In genomic region chr11:69878399-69878798, GRCm38 (mm10) we compare ENCODE assay signal across 14 mouse cellular contexts. TPM values are rescaled to one million over a fixed set of nuclear protein-coding genes. Genes with fewer than 3 reads are reported as not detected.
DNase-seq lines count a peak whose midpoint lies in the region; ATAC-seq and TF ChIP-seq lines count a peak whose summit lies in the region.
"Had no signal": no experiment of that assay in that cellular context is flagged by ENCODE, and none has a peak within 500 bp of the region (broad histone marks: within the 10 kb centered on the region; RNA-seq: fewer than 3 reads in every experiment).

No protein-coding gene starts in this region.

- H3K4me2 ChIP-seq in heart, postnatal 0 days (ENCODE audit: low read depth, low read length), result 0 out of 2 replicates have a peak overlapping the region, but pooled peaks have one; percentile 81
- H3K4me2 ChIP-seq in midbrain, embryonic 13.5 days (replicated peaks), result 0 out of 2 replicates have a peak overlapping the region, but pooled peaks have one; percentile 2
- no peak overlapping the region for H3K4me2 ChIP-seq in midbrain, embryonic 16.5 days (ENCODE audit: low read length)
- peak overlapping the region; percentile 91 for H3K4me2 ChIP-seq in myocyte (ENCODE audit: low read depth)
- H3K4me2 ChIP-seq: forebrain, embryonic 15.5 days had no signal

- H3K27me3 ChIP-seq in heart, postnatal 0 days (ENCODE audit: control insufficient read depth, insufficient read depth, low read length), result no peaks in the 10 kb centered on the region
- H3K27me3 ChIP-seq in heart, adult 2 months (ENCODE audit: control insufficient read depth, insufficient read depth, low read length), result no peaks in the 10 kb centered on the region
- H3K27me3 ChIP-seq in midbrain, embryonic 13.5 days, result peaks cover 25% of the 10 kb centered on the region
- H3K27me3 ChIP-seq in midbrain, embryonic 16.5 days (ENCODE audit: control insufficient read depth, insufficient read depth, low read depth, low read length), result peaks cover 4% of the 10 kb centered on the region
- H3K27me3 ChIP-seq in embryonic facial prominence, embryonic 10.5 days (replicated peaks; ENCODE audit: low read depth, poor library complexity, severe bottlenecking), result peaks cover 26% of the 10 kb centered on the region
- H3K27me3 ChIP-seq in myocyte (ENCODE audit: control insufficient read depth, insufficient read depth, insufficient read length), result no peaks in the 10 kb centered on the region

- 69% methylated on average over 3 of the region's 3 CpGs for WGBS in heart, postnatal 0 days
- 79% methylated on average over 3 of the region's 3 CpGs for WGBS in heart, adult 2 months
- WGBS in midbrain, embryonic 13.5 days, result 68% methylated on average over 3 of the region's 3 CpGs
- 67% methylated on average over 3 of the region's 3 CpGs for WGBS in midbrain, embryonic 16.5 days
- 82% methylated on average over 3 of the region's 3 CpGs for WGBS in embryonic facial prominence, embryonic 10.5 days

- no peak for ATAC-seq in heart, postnatal 0 days (ENCODE audit: insufficient read depth, low read depth)
- ATAC-seq in midbrain, embryonic 13.5 days, result no peak
- ATAC-seq in midbrain, embryonic 16.5 days, result no peak
- ATAC-seq: forebrain, embryonic 15.5 days; intestine, embryonic 16.5 days had no signal

- no peak for TF ChIP-seq POLR2A in heart, adult 2 months (IDR thresholded peaks at IDR 0.05; ENCODE audit: insufficient read depth, low read depth, low read length)
- TF ChIP-seq POLR2A in myocyte (IDR thresholded peaks at IDR 0.05; ENCODE audit: insufficient read length, low read depth), result no peak

- no peak for DNase-seq in heart, postnatal 0 days (ENCODE audit: low spot score)
- no peak for DNase-seq in heart, adult 2 months
- no peak for DNase-seq in embryonic facial prominence, embryonic 10.5 days (ENCODE audit: low spot score)
- DNase-seq in spleen, postnatal 4 days (ENCODE audit: low spot score in 2 of 2), result no peak
- DNase-seq in thymus, postnatal 4 days, result no peak

- H3K4me1 ChIP-seq in heart, postnatal 0 days (ENCODE audit: control insufficient read depth, insufficient read depth), result peaks cover 8% of the 10 kb centered on the region; the same call in 1 of the 2 replicates
- peaks cover 5% of the 10 kb centered on the region for H3K4me1 ChIP-seq in heart, adult 2 months (ENCODE audit: control insufficient read depth, insufficient read depth, low read length)
- peaks cover 34% of the 10 kb centered on the region for H3K4me1 ChIP-seq in midbrain, embryonic 13.5 days (replicated peaks)
- H3K4me1 ChIP-seq in midbrain, embryonic 16.5 days (ENCODE audit: control insufficient read depth, insufficient read depth, low read length), result peaks cover 12% of the 10 kb centered on the region; the same call in 1 of the 2 replicates
- peaks cover 64% of the 10 kb centered on the region for H3K4me1 ChIP-seq in embryonic facial prominence, embryonic 10.5 days

- H3K79me2 ChIP-seq in heart, adult 2 months (replicated peaks; ENCODE audit: control insufficient read depth, insufficient read depth, low read length), result no peaks in the 10 kb centered on the region
- peaks cover 28% of the 10 kb centered on the region for H3K79me2 ChIP-seq in myocyte (ENCODE audit: control insufficient read depth, insufficient read depth)

- intact Hi-C loops in heart, adult 2 months (cut with DNase I), result loop anchor here (2.0 kb wide), 1 partner anchor 42 kb away; the partner anchor contains the start of gene Nlgn2

- H3K27ac ChIP-seq in heart, postnatal 0 days (ENCODE audit: low read depth), result no peak overlapping the region
- H3K27ac ChIP-seq in heart, adult 2 months, result no peak overlapping the region; the same call in 1 of the 2 replicates
- H3K27ac ChIP-seq in midbrain, embryonic 13.5 days, result no peak overlapping the region
- no peak overlapping the region for H3K27ac ChIP-seq in midbrain, embryonic 16.5 days (ENCODE audit: low read length)
- peak overlapping the region; percentile 2; the same call in 1 of the 2 replicates for H3K27ac ChIP-seq in embryonic facial prominence, embryonic 10.5 days (replicated peaks)
- H3K27ac ChIP-seq: forebrain, embryonic 15.5 days had no signal

- TF ChIP-seq EP300 in heart, postnatal 0 days (IDR thresholded peaks at IDR 0.05; ENCODE audit: low read depth), result no peak
- TF ChIP-seq EP300 in heart, adult 2 months (IDR thresholded peaks at IDR 0.05; ENCODE audit: insufficient read depth, low read depth, low read length), result no peak

- no peaks in the 10 kb centered on the region for H3K36me3 ChIP-seq in heart, postnatal 0 days (replicated peaks; ENCODE audit: control insufficient read depth, insufficient read depth, low read length)
- H3K36me3 ChIP-seq in heart, adult 2 months (ENCODE audit: control insufficient read depth, insufficient read depth, low read length), result no peaks in the 10 kb centered on the region
- H3K36me3 ChIP-seq in midbrain, embryonic 13.5 days, result no peaks in the 10 kb centered on the region
- no peaks in the 10 kb centered on the region for H3K36me3 ChIP-seq in midbrain, embryonic 16.5 days (ENCODE audit: control insufficient read depth, insufficient read depth, low read length)
- H3K36me3 ChIP-seq in embryonic facial prominence, embryonic 10.5 days (replicated peaks), result no peaks in the 10 kb centered on the region
- H3K36me3 ChIP-seq in myocyte (ENCODE audit: control insufficient read depth, insufficient read depth), result no peaks in the 10 kb centered on the region
- H3K36me3 ChIP-seq: forebrain, embryonic 15.5 days had no signal

- no peak overlapping the region for H3K9ac ChIP-seq in heart, postnatal 0 days (replicated peaks; ENCODE audit: low read depth, low read length)
- H3K9ac ChIP-seq in heart, adult 2 months (ENCODE audit: low read depth, low read length), result no peak overlapping the region
- no peak overlapping the region; the same call in 1 of the 2 replicates for H3K9ac ChIP-seq in midbrain, embryonic 13.5 days (replicated peaks)
- no peak overlapping the region for H3K9ac ChIP-seq in midbrain, embryonic 16.5 days (ENCODE audit: low read depth, low read length)
- H3K9ac ChIP-seq: forebrain, embryonic 15.5 days had no signal

- no peak for TF ChIP-seq CTCF in heart, postnatal 0 days (IDR thresholded peaks at IDR 0.05; ENCODE audit: low read depth)
- TF ChIP-seq CTCF in heart, adult 2 months (IDR thresholded peaks at IDR 0.05), result no peak

- H3K4me3 ChIP-seq in heart, postnatal 0 days (ENCODE audit: low read depth, low read length), result no peak overlapping the region
- no peak overlapping the region for H3K4me3 ChIP-seq in heart, adult 2 months
- H3K4me3 ChIP-seq in midbrain, embryonic 13.5 days (replicated peaks), result no peak overlapping the region
- H3K4me3 ChIP-seq in midbrain, embryonic 16.5 days (ENCODE audit: low read depth, low read length), result no peak overlapping the region
- peak overlapping the region; percentile 62; the same call in 1 of the 2 replicates for H3K4me3 ChIP-seq in embryonic facial prominence, embryonic 10.5 days
- peak overlapping the region; percentile 94 for H3K4me3 ChIP-seq in myocyte
- H3K4me3 ChIP-seq: forebrain, embryonic 15.5 days had no signal

- no peaks in the 10 kb centered on the region for H3K9me3 ChIP-seq in heart, postnatal 0 days (replicated peaks; ENCODE audit: control insufficient read depth, low read length)
- no peaks in the 10 kb centered on the region for H3K9me3 ChIP-seq in midbrain, embryonic 13.5 days
- no peaks in the 10 kb centered on the region for H3K9me3 ChIP-seq in midbrain, embryonic 16.5 days (replicated peaks; ENCODE audit: control insufficient read depth, low read length, poor library complexity, severe bottlenecking)
- H3K9me3 ChIP-seq in embryonic facial prominence, embryonic 10.5 days, result no peaks in the 10 kb centered on the region
- H3K9me3 ChIP-seq: forebrain, embryonic 15.5 days had no signal

- H3ac ChIP-seq in myocyte (ENCODE audit: control insufficient read depth, insufficient read length), result peak overlapping the region; percentile 66

RNA-seq across cellular contexts. Expression of gene Tmem95, which starts 0.6 kb away (rescaled TPM):
- total RNA-seq in heart, postnatal 0 days (2014; rRNA removed; ENCODE audit: low replicate concordance), result not detected in 2 replicates
- not detected in 2 replicates for polyA plus RNA-seq in heart, postnatal 0 days (2015; fragmentation: Nextera tagmentation; extraction: Ambion mirVana)
- not detected for total RNA-seq in heart, adult 2 months (2021)
- not detected in 2 replicates for polyA plus RNA-seq in heart, adult 2 months (2012; rRNA removed)
- not detected in 2 replicates for polyA plus RNA-seq in midbrain, embryonic 13.5 days (2015; fragmentation: Nextera tagmentation; extraction: Ambion mirVana)
- polyA plus RNA-seq in midbrain, embryonic 16.5 days (2015; fragmentation: Nextera tagmentation; extraction: Ambion mirVana), result not detected in 2 replicates
- polyA plus RNA-seq in embryonic facial prominence, embryonic 10.5 days (2016; fragmentation: Nextera tagmentation; extraction: Ambion mirVana), result 0.31 TPM in 1 of 2 replicates, not detected in the other
- not detected for polyA plus RNA-seq in myocyte (2012; fragmentation: generic; extraction: Trizol)
- total RNA-seq: granulocyte monocyte progenitor cell, adult 5-6 weeks; left cerebral cortex, adult 8-10 months; megakaryocyte progenitor cell, adult 5-6 weeks had no signal
- polyA plus RNA-seq: forebrain, embryonic 15.5 days; intestine, embryonic 16.5 days; small intestine, adult 2 months had no signal

RNA-seq across cellular contexts. Expression of gene Kctd11, which starts 2.8 kb away (rescaled TPM):
- 2.3 and 9.4 TPM in 2 replicates for total RNA-seq in heart, postnatal 0 days (2014; rRNA removed; ENCODE audit: low replicate concordance)
- polyA plus RNA-seq in heart, postnatal 0 days (2015; fragmentation: Nextera tagmentation; extraction: Ambion mirVana), result 1.9 and 2.3 TPM in 2 replicates
- total RNA-seq in heart, adult 2 months (2021), result 1 to 10 TPM; 2.3 to 2.6 TPM
- polyA plus RNA-seq in heart, adult 2 months (2012; rRNA removed), result 2.9 TPM in 2 replicates
- 1.3 and 1.7 TPM in 2 replicates for polyA plus RNA-seq in midbrain, embryonic 13.5 days (2015; fragmentation: Nextera tagmentation; extraction: Ambion mirVana)
- 1.3 and 1.9 TPM in 2 replicates for polyA plus RNA-seq in midbrain, embryonic 16.5 days (2015; fragmentation: Nextera tagmentation; extraction: Ambion mirVana)
- 6.8 and 7.0 TPM in 2 replicates for polyA plus RNA-seq in embryonic facial prominence, embryonic 10.5 days (2016; fragmentation: Nextera tagmentation; extraction: Ambion mirVana)
- polyA plus RNA-seq in myocyte (2012; fragmentation: generic; extraction: Trizol), result 24.5 TPM

RNA-seq across cellular contexts. Expression of gene Acap1, which starts 16.9 kb away (rescaled TPM):
- total RNA-seq in heart, postnatal 0 days (2014; rRNA removed; ENCODE audit: low replicate concordance), result 2.5 and 9.7 TPM in 2 replicates
- polyA plus RNA-seq in heart, postnatal 0 days (2015; fragmentation: Nextera tagmentation; extraction: Ambion mirVana), result 2.5 TPM in 2 replicates
- 1 to 10 TPM in 1 of 2 experiments, under 1 TPM in 1; 0.65 to 1.1 TPM for total RNA-seq in heart, adult 2 months (2021)
- polyA plus RNA-seq in heart, adult 2 months (2012; rRNA removed), result 1.7 and 3.3 TPM in 2 replicates
- polyA plus RNA-seq in midbrain, embryonic 13.5 days (2015; fragmentation: Nextera tagmentation; extraction: Ambion mirVana), result 0.37 and 0.48 TPM in 2 replicates
- 0.26 and 0.42 TPM in 2 replicates for polyA plus RNA-seq in midbrain, embryonic 16.5 days (2015; fragmentation: Nextera tagmentation; extraction: Ambion mirVana)
- polyA plus RNA-seq in embryonic facial prominence, embryonic 10.5 days (2016; fragmentation: Nextera tagmentation; extraction: Ambion mirVana), result 1.3 and 1.5 TPM in 2 replicates
- 1.4 TPM for polyA plus RNA-seq in myocyte (2012; fragmentation: generic; extraction: Trizol)
- total RNA-seq: left cerebral cortex, adult 8-10 months had no signal

RNA-seq across cellular contexts. Expression of gene Tnk1, which starts 19.9 kb away (rescaled TPM):
- 0.50 TPM in 1 of 2 replicates, not detected in the other for total RNA-seq in heart, postnatal 0 days (2014; rRNA removed; ENCODE audit: low replicate concordance)
- polyA plus RNA-seq in heart, postnatal 0 days (2015; fragmentation: Nextera tagmentation; extraction: Ambion mirVana), result not detected in 2 replicates
- not detected for total RNA-seq in heart, adult 2 months (2021)
- 0.20 and 0.68 TPM in 2 replicates for polyA plus RNA-seq in heart, adult 2 months (2012; rRNA removed)
- 0.27 and 0.31 TPM in 2 replicates for polyA plus RNA-seq in midbrain, embryonic 13.5 days (2015; fragmentation: Nextera tagmentation; extraction: Ambion mirVana)
- 0.11 and 0.35 TPM in 2 replicates for polyA plus RNA-seq in midbrain, embryonic 16.5 days (2015; fragmentation: Nextera tagmentation; extraction: Ambion mirVana)
- polyA plus RNA-seq in embryonic facial prominence, embryonic 10.5 days (2016; fragmentation: Nextera tagmentation; extraction: Ambion mirVana), result 2.3 and 3.1 TPM in 2 replicates
- not detected for polyA plus RNA-seq in myocyte (2012; fragmentation: generic; extraction: Trizol)
- total RNA-seq: granulocyte monocyte progenitor cell, adult 5-6 weeks had no signal

RNA-seq across cellular contexts. Expression of gene 2810408A11Rik, which starts 22.4 kb away (rescaled TPM):
- total RNA-seq in heart, postnatal 0 days (2014; rRNA removed; ENCODE audit: low replicate concordance), result 1.8 and 6.3 TPM in 2 replicates
- polyA plus RNA-seq in heart, postnatal 0 days (2015; fragmentation: Nextera tagmentation; extraction: Ambion mirVana), result 2.8 and 3.9 TPM in 2 replicates
- total RNA-seq in heart, adult 2 months (2021), result under 1 TPM; 0.23 to 0.34 TPM
- 0.15 and 0.41 TPM in 2 replicates for polyA plus RNA-seq in heart, adult 2 months (2012; rRNA removed)
- 16.1 and 17.1 TPM in 2 replicates for polyA plus RNA-seq in midbrain, embryonic 13.5 days (2015; fragmentation: Nextera tagmentation; extraction: Ambion mirVana)
- polyA plus RNA-seq in midbrain, embryonic 16.5 days (2015; fragmentation: Nextera tagmentation; extraction: Ambion mirVana), result 6.6 and 7.4 TPM in 2 replicates
- polyA plus RNA-seq in embryonic facial prominence, embryonic 10.5 days (2016; fragmentation: Nextera tagmentation; extraction: Ambion mirVana), result 14.7 and 14.8 TPM in 2 replicates
- 3.0 TPM for polyA plus RNA-seq in myocyte (2012; fragmentation: generic; extraction: Trizol)

Comparison
In these comparisons a context has a peak if more than half of its experiments do, and no peak if none do; other contexts are left out.
1. H3K4me3 ChIP-seq: peak in embryonic facial prominence, embryonic 10.5 days (single experiment) and myocyte (single experiment); none in heart, postnatal 0 days (single experiment), heart, adult 2 months (single experiment), midbrain, embryonic 13.5 days (single experiment) and midbrain, embryonic 16.5 days (single experiment).